Mouse (Mus musculus) midbrain, postnatal 0 days (tissue): ENCODE measurements at regions not wholly inside any gene's neighbourhood (a gene's known extent, or its start where the extent isn't known, plus 50 kb on each side); places are given as distances from the start of the nearest gene placed in this dataset.

Experiments used
- ATAC-seq: fragments of 200-750 bp; cut with Nextera tagmentation; 2 replicates; pipeline ENCODE4 v1.8.0; 2017; ENCODE audit warnings: moderate number of reproducible peaks, mild to moderate bottlenecking, moderate TSS enrichment, moderate library complexity; ENCODE audit not compliant: low FRiP score
- DNase-seq: peaks from one replicate; pipeline ENCODE4 v3.0.0-alpha.2; 2015; ENCODE audit warnings: low spot score
- H3K27ac ChIP-seq: fragments of 300-500 bp; sonication (generic); 2 replicates; pipeline ENCODE4 v1.5.1; 2014; ENCODE audit warnings: low read depth, mild to moderate bottlenecking, low read length, mixed read lengths
- H3K27me3 ChIP-seq: fragments of 300-500 bp; sonication (generic); 2 replicates; pipeline ENCODE4 v1.6.1; 2014; ENCODE audit warnings: low read length, control low read depth, mixed read lengths; ENCODE audit not compliant: insufficient read depth
- H3K36me3 ChIP-seq: fragments of 300-500 bp; sonication (generic); 2 replicates; pipeline ENCODE4 v1.6.1; 2014; ENCODE audit warnings: low read length, control low read depth, mixed read lengths; ENCODE audit not compliant: insufficient read depth
- H3K4me1 ChIP-seq: fragments of 300-500 bp; sonication (generic); 2 replicates; pipeline ENCODE4 v1.6.1; 2014; ENCODE audit warnings: mild to moderate bottlenecking, control low read depth, antibody characterized with exemption, low read length, mixed read lengths; ENCODE audit not compliant: insufficient read depth
- H3K4me2 ChIP-seq: fragments of 300-500 bp; sonication (generic); 2 replicates; pipeline ENCODE4 v1.6.1; 2014; ENCODE audit warnings: low read depth, mild to moderate bottlenecking, low read length, mixed read lengths; ENCODE audit not compliant: poor library complexity, severe bottlenecking
- H3K4me3 ChIP-seq: fragments of 300-500 bp; sonication (generic); 2 replicates; pipeline ENCODE4 v1.5.1; 2014; ENCODE audit warnings: low read depth, mild to moderate bottlenecking, low read length, moderate library complexity
- H3K9ac ChIP-seq: fragments of 300-500 bp; sonication (generic); replicated peaks from 2 replicates; pipeline ENCODE4 v1.6.1; 2014; ENCODE audit warnings: mild to moderate bottlenecking, low read length, moderate library complexity, mixed read lengths; ENCODE audit not compliant: poor library complexity, severe bottlenecking
- H3K9me3 ChIP-seq: fragments of 300-500 bp; sonication (generic); 2 replicates; pipeline ENCODE4 v1.6.1; 2016; ENCODE audit warnings: low read length, control low read depth
- CTCF ChIP-seq: IDR thresholded peaks from 2 replicates; pipeline ENCODE4 v1.5.1; 2016; ENCODE audit warnings: antibody characterized with exemption, mild to moderate bottlenecking
- WGBS: fragments of 180-500 bp; shearing (Covaris S2); extraction: QIAGEN DNeasy Blood & Tissue Kit; methylation state at CpG from one replicate; pipeline ENCODE4 v1.1.7; 2014; 5-methylcytosine and 5-hydroxymethylcytosine counted together

- Histone ChIP-seq H3K4me1 (no peaks in the 10 kb centered on the region), H3K27ac (no peak overlapping the region), H3K27me3 (no peaks in the 10 kb centered on the region), H3K9ac (no peak overlapping the region), H3K4me2 (no peak overlapping the region), H3K9me3 (no peaks in the 10 kb centered on the region), H3K4me3 (no peak overlapping the region), H3K36me3 (no peaks in the 10 kb centered on the region)
- 91% methylated on average over 5 of the region's 5 CpGs for WGBS
- DNase-seq: no peak
- TF ChIP-seq CTCF: no peak
- ATAC-seq: no peak
Measured at GRCm38 (mm10) chr5:64590036-64590435, 213.2 kb upstream of the Klf3 start.

GRCm38 (mm10) chr5:64590747-64591146 is 212.4 kb upstream of the Klf3 start:
- H3K4me3 ChIP-seq: no peak overlapping the region
- H3K27ac ChIP-seq: no peak overlapping the region
- DNase-seq (no peak), ATAC-seq (no peak)
- H3K9ac ChIP-seq: no peak overlapping the region
- TF ChIP-seq CTCF: no peak
- WGBS: 94% methylated on average over 1 of the region's 1 CpGs
- H3K9me3 ChIP-seq: no peaks in the 10 kb centered on the region
- no peaks in the 10 kb centered on the region for H3K4me1 ChIP-seq
- no peaks in the 10 kb centered on the region for H3K27me3 ChIP-seq
- H3K4me2 ChIP-seq: no peak overlapping the region
- H3K36me3 ChIP-seq: no peaks in the 10 kb centered on the region

- 98% methylated on average over 2 of the region's 2 CpGs for WGBS
- TF ChIP-seq CTCF: no peak
- no peak overlapping the region for H3K27ac ChIP-seq
- no peak overlapping the region for H3K4me2 ChIP-seq
- no peaks in the 10 kb centered on the region for H3K27me3 ChIP-seq
- H3K9ac ChIP-seq: no peak overlapping the region
- no peaks in the 10 kb centered on the region for H3K9me3 ChIP-seq
- H3K4me3 ChIP-seq: no peak overlapping the region
- no peaks in the 10 kb centered on the region for H3K4me1 ChIP-seq
- ATAC-seq (no peak), DNase-seq (no peak)
- no peaks in the 10 kb centered on the region for H3K36me3 ChIP-seq
Measured at GRCm38 (mm10) chr5:64591792-64592191, 211.4 kb upstream of the Klf3 start.

- DNase-seq (no peak), ATAC-seq (no peak)
- Histone ChIP-seq H3K9ac (no peak overlapping the region), H3K36me3 (no peaks in the 10 kb centered on the region), H3K4me1 (no peaks in the 10 kb centered on the region), H3K9me3 (no peaks in the 10 kb centered on the region), H3K4me2 (no peak overlapping the region), H3K27ac (no peak overlapping the region), H3K4me3 (no peak overlapping the region), H3K27me3 (no peaks in the 10 kb centered on the region)
- 39% methylated on average over 3 of the region's 3 CpGs for WGBS
- no peak for TF ChIP-seq CTCF
Measured at GRCm38 (mm10) chr5:64595220-64595619, 208.0 kb upstream of the Klf3 start.

- Histone ChIP-seq H3K9me3 (no peaks in the 10 kb centered on the region), H3K9ac (no peak overlapping the region), H3K27me3 (no peaks in the 10 kb centered on the region), H3K4me2 (no peak overlapping the region), H3K4me1 (no peaks in the 10 kb centered on the region), H3K4me3 (no peak overlapping the region), H3K27ac (no peak overlapping the region), H3K36me3 (no peaks in the 10 kb centered on the region)
- TF ChIP-seq CTCF: no peak
- DNase-seq (no peak), ATAC-seq (no peak)
- WGBS: 77% methylated on average over 17 of the region's 17 CpGs
Measured at GRCm38 (mm10) chr5:64595751-64596344, 207.3 kb upstream of the Klf3 start.

- H3K4me3 ChIP-seq: no peak overlapping the region
- no peaks in the 10 kb centered on the region for H3K4me1 ChIP-seq
- H3K4me2 ChIP-seq: no peak overlapping the region
- no peaks in the 10 kb centered on the region for H3K27me3 ChIP-seq
- ATAC-seq (no peak), DNase-seq (no peak)
- WGBS: 70% methylated on average over 7 of the region's 7 CpGs
- no peak overlapping the region for H3K9ac ChIP-seq
- H3K27ac ChIP-seq: no peak overlapping the region
- no peaks in the 10 kb centered on the region for H3K36me3 ChIP-seq
- TF ChIP-seq CTCF: no peak
- H3K9me3 ChIP-seq: no peaks in the 10 kb centered on the region
Measured at GRCm38 (mm10) chr5:64597021-64597420, 206.2 kb upstream of the Klf3 start.
